Mouse (Mus musculus): Measurements from ENCODE around the gene Fbxw7. TPM values are rescaled to one million over a fixed set of nuclear protein-coding genes. Genes with fewer than 3 reads are reported as not detected.

Gene Fbxw7
- polyA plus RNA-seq, 1 experiment from 2014 or later: 52.8 TPM

DNA sequence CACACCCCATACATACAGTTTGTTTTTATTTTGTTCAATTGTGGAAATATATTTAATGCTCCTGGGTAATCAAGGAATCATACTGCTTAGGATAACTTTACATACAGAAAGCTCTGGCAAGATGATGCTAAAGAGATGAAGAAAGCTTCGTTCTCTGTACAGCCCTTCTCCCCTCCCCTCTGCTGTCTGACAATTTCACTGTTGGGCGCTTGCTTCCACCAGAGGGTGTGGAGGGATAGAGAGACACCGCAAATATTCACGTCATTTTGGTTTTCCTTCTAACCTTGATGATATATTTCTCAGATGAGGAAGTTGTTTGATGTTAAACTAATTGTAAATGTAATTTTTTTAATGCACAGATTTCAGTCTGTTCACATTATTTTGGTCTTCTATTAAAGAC is 140.8 kb downstream of the Fbxw7 start:
- Histone ChIP-seq H3K36me3 (peaks cover 3% of the 10 kb centered on the region), H3K9ac (replicated peaks) (no peak overlapping the region), H3K4me2 (peak overlapping the region; percentile 25), H3K9me3 (replicated peaks) (no peaks in the 10 kb centered on the region), H3K4me3 (replicated peaks) (no peak overlapping the region), H3K27ac (replicated peaks) (no peak overlapping the region), H3K27me3 (replicated peaks) (no peaks in the 10 kb centered on the region), H3K4me1 (0 out of 2 replicates have a peak, but pooled peaks cover 6% of the 10 kb centered on the region)
- 52% methylated on average over 4 of the region's 4 CpGs for WGBS
- no peak for ATAC-seq (ENCODE audit: low FRiP score)

DNA sequence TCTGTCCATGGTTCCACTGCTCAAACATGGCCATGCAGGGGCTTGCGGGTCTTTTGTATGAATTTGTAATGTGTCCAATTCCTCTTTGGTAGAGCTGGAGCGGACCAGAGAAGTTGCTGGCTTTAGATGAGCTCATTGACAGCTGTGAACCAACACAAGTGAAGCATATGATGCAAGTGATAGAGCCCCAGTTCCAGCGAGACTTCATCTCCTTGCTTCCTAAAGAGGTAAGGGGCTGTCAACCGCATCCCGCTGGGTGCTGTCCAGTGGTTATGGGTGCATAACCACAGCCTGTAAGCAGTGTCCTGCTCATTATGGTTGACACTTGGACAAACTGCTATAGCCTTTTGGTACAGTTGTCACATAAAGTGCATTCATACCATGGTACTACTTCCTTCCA is 150.1 kb downstream of the Fbxw7 start:
- no peaks in the 10 kb centered on the region for H3K4me1 ChIP-seq
- WGBS: 91% methylated on average over 5 of the region's 5 CpGs
- no peaks in the 10 kb centered on the region for H3K9me3 ChIP-seq (replicated peaks)
- no peaks in the 10 kb centered on the region for H3K27me3 ChIP-seq (replicated peaks)
- H3K27ac ChIP-seq (replicated peaks): no peak overlapping the region
- no peak overlapping the region for H3K4me3 ChIP-seq (replicated peaks)
- ATAC-seq (ENCODE audit: low FRiP score): no peak
- no peak overlapping the region for H3K9ac ChIP-seq (replicated peaks)
- no peak overlapping the region for H3K4me2 ChIP-seq
- H3K36me3 ChIP-seq: peaks cover 40% of the 10 kb centered on the region

DNA sequence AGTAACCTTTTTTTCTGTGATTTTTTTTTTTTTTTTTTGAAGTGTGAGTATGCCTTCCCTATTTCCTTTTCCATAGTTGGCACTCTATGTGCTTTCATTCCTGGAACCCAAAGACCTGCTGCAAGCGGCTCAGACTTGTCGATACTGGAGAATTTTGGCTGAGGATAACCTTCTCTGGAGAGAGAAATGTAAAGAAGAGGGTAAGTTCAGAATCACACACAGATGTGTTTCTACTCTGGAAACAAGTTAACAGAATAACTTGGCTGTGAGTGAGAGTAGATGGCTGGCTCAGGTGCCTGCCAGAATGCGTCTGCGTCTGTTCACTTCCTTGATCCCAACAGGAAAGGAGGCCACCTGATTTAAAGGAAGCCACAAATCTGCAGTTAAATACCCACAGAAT is 152.3 kb downstream of the Fbxw7 start:
- no peak overlapping the region for H3K9ac ChIP-seq (replicated peaks)
- H3K4me1 ChIP-seq: no peaks in the 10 kb centered on the region
- WGBS: 91% methylated on average over 4 of the region's 4 CpGs
- H3K36me3 ChIP-seq: peaks cover 48% of the 10 kb centered on the region
- ATAC-seq (ENCODE audit: low FRiP score): no peak
- H3K9me3 ChIP-seq (replicated peaks): no peaks in the 10 kb centered on the region
- H3K27ac ChIP-seq (replicated peaks): no peak overlapping the region
- H3K4me3 ChIP-seq (replicated peaks): no peak overlapping the region
- H3K4me2 ChIP-seq: no peak overlapping the region
- H3K27me3 ChIP-seq (replicated peaks): no peaks in the 10 kb centered on the region

DNA sequence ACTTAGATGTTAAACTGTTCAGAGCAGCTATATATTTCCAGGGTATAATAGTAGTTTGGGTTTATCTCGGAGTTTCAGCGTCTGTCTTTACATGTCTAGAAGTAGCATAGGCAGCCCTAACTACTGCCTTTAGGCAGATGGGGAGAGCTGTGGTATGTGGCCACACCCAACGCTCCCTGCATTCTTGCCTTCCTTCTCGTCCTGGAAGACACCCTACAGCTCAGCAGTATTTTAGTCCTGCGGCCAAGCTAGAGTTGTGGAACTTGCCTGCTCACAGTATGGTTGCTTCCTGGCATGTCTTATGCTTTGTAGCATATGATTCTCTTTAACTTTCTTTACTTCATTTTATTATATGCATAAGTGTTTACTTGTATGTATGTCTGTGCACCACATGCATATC is 156.5 kb downstream of the Fbxw7 start:
- no peak overlapping the region for H3K4me3 ChIP-seq (replicated peaks)
- H3K9me3 ChIP-seq (replicated peaks): no peaks in the 10 kb centered on the region
- WGBS: 93% methylated on average over 5 of the region's 5 CpGs
- no peak for ATAC-seq (ENCODE audit: low FRiP score)
- H3K4me1 ChIP-seq: no peaks in the 10 kb centered on the region
- no peak overlapping the region for H3K27ac ChIP-seq (replicated peaks)
- no peak overlapping the region for H3K4me2 ChIP-seq
- H3K27me3 ChIP-seq (replicated peaks): no peaks in the 10 kb centered on the region
- H3K36me3 ChIP-seq: peaks cover 72% of the 10 kb centered on the region
- H3K9ac ChIP-seq (replicated peaks): no peak overlapping the region

DNA sequence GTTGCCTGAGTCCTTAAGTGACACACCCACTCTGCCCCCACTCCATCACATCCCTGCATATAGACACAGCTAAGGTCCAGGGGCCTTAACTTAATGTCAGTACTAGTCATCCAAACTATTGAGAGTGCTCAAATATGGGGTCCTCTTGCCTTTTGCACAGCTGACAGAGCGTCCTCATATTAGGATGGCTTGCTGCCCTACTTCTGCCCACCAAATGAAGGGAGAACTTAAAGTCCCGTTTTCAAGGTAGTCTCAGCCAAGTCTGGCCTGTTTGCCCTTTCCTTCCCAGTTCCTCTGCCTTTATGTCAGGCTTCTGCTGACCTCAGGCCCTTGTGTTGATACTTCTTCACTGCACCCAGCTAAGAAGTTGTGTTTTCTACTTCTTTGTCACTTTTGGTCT is 157.8 kb downstream of the Fbxw7 start:
- Histone ChIP-seq H3K4me1 (no peaks in the 10 kb centered on the region), H3K27ac (replicated peaks) (no peak overlapping the region), H3K9me3 (replicated peaks) (no peaks in the 10 kb centered on the region), H3K4me3 (replicated peaks) (no peak overlapping the region), H3K27me3 (replicated peaks) (no peaks in the 10 kb centered on the region), H3K9ac (replicated peaks) (no peak overlapping the region), H3K36me3 (peaks cover 69% of the 10 kb centered on the region), H3K4me2 (no peak overlapping the region)
- 93% methylated on average over 2 of the region's 2 CpGs for WGBS
- ATAC-seq (ENCODE audit: low FRiP score): no peak

DNA sequence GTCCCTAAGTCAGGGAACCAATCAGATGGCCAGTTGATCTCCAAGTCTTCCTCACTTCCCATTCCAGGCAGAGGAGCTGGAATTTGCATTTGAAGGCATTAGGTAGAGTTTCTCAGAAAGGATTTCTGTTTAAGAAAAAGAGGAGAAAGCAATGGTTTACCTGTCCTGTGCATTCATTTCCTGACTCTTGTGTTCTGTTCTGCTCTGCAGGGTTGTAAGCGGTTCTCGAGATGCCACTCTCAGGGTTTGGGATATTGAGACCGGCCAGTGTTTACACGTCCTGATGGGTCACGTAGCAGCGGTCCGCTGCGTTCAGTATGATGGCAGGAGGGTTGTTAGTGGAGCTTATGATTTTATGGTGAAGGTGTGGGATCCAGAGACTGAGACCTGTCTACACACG is 159.1 kb downstream of the Fbxw7 start:
- no peak for ATAC-seq (ENCODE audit: low FRiP score)
- H3K9ac ChIP-seq (replicated peaks): no peak overlapping the region
- H3K4me1 ChIP-seq: no peaks in the 10 kb centered on the region
- H3K27ac ChIP-seq (replicated peaks): no peak overlapping the region
- H3K4me2 ChIP-seq: no peak overlapping the region
- WGBS: 91% methylated on average over 9 of the region's 9 CpGs
- H3K9me3 ChIP-seq (replicated peaks): no peaks in the 10 kb centered on the region
- H3K27me3 ChIP-seq (replicated peaks): no peaks in the 10 kb centered on the region
- H3K4me3 ChIP-seq (replicated peaks): no peak overlapping the region
- H3K36me3 ChIP-seq: peaks cover 64% of the 10 kb centered on the region

DNA sequence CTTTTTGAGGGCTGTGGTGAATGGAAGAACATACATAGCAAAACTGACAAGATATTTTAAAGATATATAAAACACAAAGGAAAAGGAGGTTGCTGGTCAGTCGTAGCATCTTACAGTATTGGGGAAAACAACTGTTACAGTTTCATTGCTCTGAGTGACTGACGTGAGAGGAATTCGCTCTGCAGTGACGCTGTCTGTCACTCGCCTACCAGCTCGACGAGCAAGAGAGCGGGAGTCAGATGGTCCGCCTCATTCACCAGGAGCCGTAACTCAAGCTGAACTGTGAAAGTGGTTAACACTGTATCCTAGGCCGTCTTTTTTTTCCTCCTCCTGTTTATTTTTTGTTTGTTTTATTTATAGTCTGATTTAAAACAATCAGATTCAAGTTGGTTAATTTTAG is 163.6 kb downstream of the Fbxw7 start:
- 85% methylated on average over 11 of the region's 11 CpGs for WGBS
- ATAC-seq (ENCODE audit: low FRiP score): no peak
- no peaks in the 10 kb centered on the region for H3K4me1 ChIP-seq
- H3K9ac ChIP-seq (replicated peaks): no peak overlapping the region
- no peak overlapping the region for H3K4me2 ChIP-seq
- no peaks in the 10 kb centered on the region for H3K27me3 ChIP-seq (replicated peaks)
- H3K9me3 ChIP-seq (replicated peaks): no peaks in the 10 kb centered on the region
- peaks cover 41% of the 10 kb centered on the region for H3K36me3 ChIP-seq
- H3K4me3 ChIP-seq (replicated peaks): no peak overlapping the region
- H3K27ac ChIP-seq (replicated peaks): no peak overlapping the region

DNA sequence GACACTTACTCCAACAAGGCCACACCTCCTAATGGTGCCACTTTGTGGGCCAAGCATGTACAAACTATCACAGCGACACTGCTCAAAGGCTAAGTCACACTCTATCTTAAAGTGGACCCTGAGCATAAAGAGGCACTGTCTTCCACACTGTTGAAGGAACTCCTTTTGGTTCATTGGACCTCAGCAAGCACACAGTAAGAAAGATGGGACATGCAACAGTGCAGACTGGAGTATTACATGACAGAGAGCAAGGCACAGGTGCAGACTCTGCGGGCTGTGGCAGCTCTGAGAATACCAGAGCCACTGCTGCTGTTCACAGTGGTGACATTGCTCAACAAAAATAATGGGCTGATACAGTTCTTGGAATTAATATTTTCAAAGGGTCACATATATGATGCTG is 165.1 kb downstream of the Fbxw7 start:
- no peaks in the 10 kb centered on the region for H3K9me3 ChIP-seq (replicated peaks)
- peaks cover 33% of the 10 kb centered on the region for H3K36me3 ChIP-seq
- no peak overlapping the region for H3K4me3 ChIP-seq (replicated peaks)
- H3K27me3 ChIP-seq (replicated peaks): no peaks in the 10 kb centered on the region
- H3K4me1 ChIP-seq: no peaks in the 10 kb centered on the region
- H3K4me2 ChIP-seq: no peak overlapping the region
- no peak overlapping the region for H3K9ac ChIP-seq (replicated peaks)
- WGBS: 98% methylated on average over 2 of the region's 2 CpGs
- ATAC-seq (ENCODE audit: low FRiP score): no peak
- no peak overlapping the region for H3K27ac ChIP-seq (replicated peaks)

DNA sequence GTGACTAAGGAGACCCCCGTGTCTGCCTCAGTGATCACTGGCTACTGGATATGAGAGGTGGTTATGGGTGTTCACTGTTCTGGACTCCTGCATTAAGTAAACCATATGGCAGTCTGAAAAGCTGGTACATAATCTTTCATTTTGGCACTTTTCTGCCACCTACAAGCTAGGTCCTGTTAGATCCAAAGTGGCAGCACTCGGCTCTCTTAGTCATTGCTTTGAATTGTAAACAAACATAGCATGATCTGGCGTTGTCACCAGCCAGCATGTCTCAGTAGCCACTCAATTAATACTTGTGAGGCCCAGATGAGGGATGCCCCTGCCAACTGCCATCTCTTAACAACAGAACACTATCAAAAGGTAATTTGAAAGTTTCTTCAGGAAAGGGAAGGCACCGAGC is 167.6 kb downstream of the Fbxw7 start:
- H3K4me1 ChIP-seq: no peaks in the 10 kb centered on the region
- H3K27ac ChIP-seq (replicated peaks): no peak overlapping the region
- H3K36me3 ChIP-seq: peaks cover 16% of the 10 kb centered on the region
- no peak for ATAC-seq (ENCODE audit: low FRiP score)
- no peaks in the 10 kb centered on the region for H3K9me3 ChIP-seq (replicated peaks)
- 81% methylated on average over 4 of the region's 4 CpGs for WGBS
- H3K4me2 ChIP-seq: no peak overlapping the region
- no peak overlapping the region for H3K4me3 ChIP-seq (replicated peaks)
- H3K9ac ChIP-seq (replicated peaks): no peak overlapping the region
- no peaks in the 10 kb centered on the region for H3K27me3 ChIP-seq (replicated peaks)

DNA sequence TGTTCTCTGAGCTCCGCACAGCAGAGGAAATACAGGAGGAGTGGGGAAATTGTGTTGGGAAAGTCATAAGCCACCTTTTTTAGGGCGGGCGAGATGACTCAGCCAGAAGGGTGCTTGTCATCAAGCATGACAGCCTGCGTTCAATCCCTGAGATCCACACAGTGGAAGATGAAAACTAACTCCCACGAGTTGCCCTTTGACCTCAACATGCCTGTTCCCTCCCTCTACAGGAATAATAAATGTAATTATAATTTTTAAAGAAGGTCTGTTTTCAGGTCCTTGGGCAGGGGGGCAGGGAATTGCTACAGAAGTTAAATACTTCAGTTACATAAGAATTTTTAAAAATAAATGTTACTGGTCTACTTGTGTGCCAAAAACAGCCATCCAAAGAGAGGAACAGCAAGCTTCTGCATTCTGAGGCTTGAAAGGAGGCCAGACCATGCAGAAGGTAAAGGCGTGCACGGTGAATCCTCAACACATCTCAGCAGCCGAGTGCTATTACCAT is 170.1 kb downstream of the Fbxw7 start:
- Histone ChIP-seq H3K9ac (replicated peaks) (no peak overlapping the region), H3K36me3 (peaks cover under 1% of the 10 kb centered on the region; the same call in 1 of the 2 replicates), H3K9me3 (replicated peaks) (no peaks in the 10 kb centered on the region), H3K27ac (replicated peaks) (no peak overlapping the region), H3K4me1 (peaks cover 2% of the 10 kb centered on the region; the same call in 1 of the 2 replicates), H3K4me2 (no peak overlapping the region), H3K4me3 (replicated peaks) (no peak overlapping the region), H3K27me3 (replicated peaks) (no peaks in the 10 kb centered on the region)
- WGBS: 91% methylated on average over 8 of the region's 8 CpGs
- ATAC-seq (ENCODE audit: low FRiP score): no peak

DNA sequence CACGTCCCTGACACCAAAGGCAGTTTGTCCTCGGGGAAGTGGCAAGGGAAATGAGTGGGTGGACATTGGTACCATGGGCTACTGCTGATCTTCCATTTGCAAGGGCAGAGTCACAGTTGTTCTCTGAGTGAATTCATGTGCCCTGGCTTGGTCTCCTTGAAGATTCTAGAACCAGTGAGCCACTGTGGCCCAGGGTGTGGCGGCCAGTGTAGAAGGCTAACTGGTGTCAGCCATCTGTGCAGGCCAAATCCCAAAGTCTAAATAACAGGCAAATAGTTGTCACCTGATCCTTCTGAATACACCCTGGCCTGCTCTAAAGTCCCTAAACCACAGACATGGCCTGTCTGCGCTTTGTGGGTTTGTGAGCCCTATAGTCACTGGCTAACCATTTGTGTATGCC is 173.8 kb downstream of the Fbxw7 start:
- WGBS: 92% methylated on average over 4 of the region's 4 CpGs
- H3K9me3 ChIP-seq (replicated peaks): no peaks in the 10 kb centered on the region
- H3K4me1 ChIP-seq: peaks cover 8% of the 10 kb centered on the region; the same call in 1 of the 2 replicates
- no peaks in the 10 kb centered on the region for H3K36me3 ChIP-seq
- no peak overlapping the region for H3K9ac ChIP-seq (replicated peaks)
- no peak overlapping the region for H3K27ac ChIP-seq (replicated peaks)
- H3K4me3 ChIP-seq (replicated peaks): no peak overlapping the region
- no peaks in the 10 kb centered on the region for H3K27me3 ChIP-seq (replicated peaks)
- no peak overlapping the region for H3K4me2 ChIP-seq
- ATAC-seq (ENCODE audit: low FRiP score): no peak

DNA sequence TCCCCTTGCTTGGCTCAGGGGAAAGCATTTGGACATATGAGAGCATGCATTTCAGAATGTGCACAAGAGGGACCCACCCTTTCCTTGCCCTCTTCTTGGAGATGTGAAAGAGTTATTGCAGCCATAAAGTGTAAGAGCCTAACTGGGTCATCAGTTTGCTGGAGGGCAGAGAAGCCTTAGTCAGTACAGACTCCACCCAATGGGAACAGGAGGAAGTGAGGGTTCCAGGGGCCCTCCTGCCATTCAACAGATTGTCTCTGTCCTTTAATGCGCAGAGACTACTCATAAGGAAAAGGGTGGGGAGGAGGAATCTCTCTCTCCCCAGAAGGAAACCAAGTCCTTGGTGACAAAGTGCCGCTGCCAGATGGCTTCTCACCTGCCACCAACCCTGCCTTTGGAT is 190.2 kb downstream of the Fbxw7 start:
- Histone ChIP-seq H3K36me3 (no peaks in the 10 kb centered on the region), H3K27ac (replicated peaks) (no peak overlapping the region), H3K4me3 (replicated peaks) (no peak overlapping the region), H3K4me1 (no peaks in the 10 kb centered on the region), H3K9ac (replicated peaks) (no peak overlapping the region), H3K9me3 (replicated peaks) (no peaks in the 10 kb centered on the region), H3K4me2 (no peak overlapping the region), H3K27me3 (replicated peaks) (no peaks in the 10 kb centered on the region)
- no peak for ATAC-seq (ENCODE audit: low FRiP score)
- WGBS: 71% methylated on average over 2 of the region's 2 CpGs

DNA sequence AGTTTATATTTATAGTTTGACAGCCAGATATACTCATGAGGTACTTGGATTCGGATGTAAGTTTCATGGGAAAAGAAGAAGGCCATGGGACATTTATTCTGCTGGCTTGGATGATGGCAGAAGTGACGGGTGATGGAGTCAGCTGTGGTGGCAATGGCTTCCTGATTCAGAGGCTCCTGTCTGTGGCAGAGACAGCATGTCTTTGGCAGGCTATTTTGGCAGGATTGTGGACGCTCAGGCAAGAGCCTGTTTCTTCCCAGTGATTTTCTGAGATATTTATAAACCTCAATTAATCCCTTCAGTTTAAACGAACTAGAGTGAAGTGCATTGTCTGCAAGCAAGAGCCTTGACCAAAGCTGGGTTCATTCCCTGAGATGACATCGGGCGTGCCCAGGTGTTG is 197.8 kb downstream of the Fbxw7 start:
- H3K4me3 ChIP-seq (replicated peaks): no peak overlapping the region
- no peak for ATAC-seq (ENCODE audit: low FRiP score)
- no peak overlapping the region for H3K27ac ChIP-seq (replicated peaks)
- no peaks in the 10 kb centered on the region for H3K9me3 ChIP-seq (replicated peaks)
- H3K36me3 ChIP-seq: no peaks in the 10 kb centered on the region
- 84% methylated on average over 6 of the region's 6 CpGs for whole genome bisulfite sequencing
- H3K9ac ChIP-seq (replicated peaks): no peak overlapping the region
- no peak overlapping the region for H3K4me2 ChIP-seq
- peaks cover 6% of the 10 kb centered on the region for H3K4me1 ChIP-seq
- H3K27me3 ChIP-seq (replicated peaks): no peaks in the 10 kb centered on the region
